Mouse (Mus musculus) embryonic facial prominence, embryonic 12.5 days (tissue): ENCODE results near the gene Bco2. TPM values are rescaled to one million over a fixed set of nuclear protein-coding genes. Genes with fewer than 3 reads are reported as not detected.
A peak's percentile ranks its signal among the peaks of the same experiment; 100 is the strongest.

Experiments
- ATAC-seq: fragments of 200-750 bp; cut with Nextera tagmentation; 2 replicates; pipeline ENCODE4 v1.8.0; 2017; ENCODE audit not compliant: insufficient number of reproducible peaks, insufficient read depth, low FRiP score, low TSS enrichment
- H3K27ac ChIP-seq: fragments of 300-500 bp; sonication (generic); 2 replicates; pipeline ENCODE4 v1.5.1; 2016; ENCODE audit warnings: mild to moderate bottlenecking
- H3K27me3 ChIP-seq: fragments of 300-500 bp; sonication (generic); 2 replicates; pipeline ENCODE4 v1.6.1; 2016; ENCODE audit warnings: mild to moderate bottlenecking, moderate library complexity
- H3K36me3 ChIP-seq: fragments of 300-500 bp; sonication (generic); 2 replicates; pipeline ENCODE4 v1.6.1; 2016; ENCODE audit warnings: mild to moderate bottlenecking
- H3K4me1 ChIP-seq: fragments of 300-500 bp; sonication (generic); 2 replicates; pipeline ENCODE4 v1.6.1; 2016
- H3K4me2 ChIP-seq: fragments of 300-500 bp; sonication (generic); replicated peaks from 2 replicates; pipeline ENCODE4 v1.6.1; 2016; ENCODE audit warnings: mild to moderate bottlenecking, moderate library complexity
- H3K4me3 ChIP-seq: fragments of 300-500 bp; sonication (generic); 2 replicates; pipeline ENCODE4 v1.5.1; 2016; ENCODE audit warnings: mild to moderate bottlenecking
- H3K9ac ChIP-seq: fragments of 300-500 bp; sonication (generic); 2 replicates; pipeline ENCODE4 v1.6.1; 2016; ENCODE audit warnings: mild to moderate bottlenecking, moderate library complexity
- H3K9me3 ChIP-seq: fragments of 300-500 bp; sonication (generic); 2 replicates; pipeline ENCODE4 v1.6.1; 2016; ENCODE audit warnings: mild to moderate bottlenecking, moderate library complexity
- WGBS: fragments of 180-500 bp; shearing (Covaris S2); methylation state at CpG from one replicate; pipeline ENCODE4 v1.1.7; 2016; 5-methylcytosine and 5-hydroxymethylcytosine counted together
- polyA plus RNA-seq: library from polyadenylated mRNA; unstranded; fragments of >200 nt; fragmentation: Nextera tagmentation; extraction: Ambion mirVana; gene quantifications from 2 replicates; pipeline ENCODE4 v1.2.1, GENCODE M21; 2016

The Bco2 gene
- polyA plus RNA-seq, 1 experiment from 2014 or later = 0.12 TPM

DNA sequence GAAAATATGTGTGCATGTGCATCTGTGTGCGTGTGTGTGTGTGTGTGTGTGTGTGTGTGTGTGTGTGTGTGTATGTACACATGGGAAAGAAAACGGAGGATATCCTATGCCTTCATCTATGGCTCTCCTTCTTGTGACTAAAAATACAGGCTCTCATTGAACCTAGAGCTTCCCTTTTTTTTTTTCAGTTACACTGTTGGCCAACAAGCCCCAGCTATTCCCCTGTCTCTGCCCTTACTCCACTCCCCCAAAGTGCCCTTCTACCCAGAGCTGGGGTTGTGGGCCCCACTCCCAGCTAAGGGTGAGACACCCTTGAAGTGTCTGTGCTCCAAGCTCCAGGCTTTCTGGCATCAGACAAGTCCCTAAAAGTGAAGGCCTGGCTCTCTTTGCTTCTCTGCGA, 52.0 kb downstream of the Bco2 start:
- Histone ChIP-seq H3K9ac (no peak overlapping the region), H3K4me3 (no peak overlapping the region), H3K27me3 (no peaks in the 10 kb centered on the region), H3K4me2 (no peak overlapping the region), H3K9me3 (no peaks in the 10 kb centered on the region), H3K4me1 (no peaks in the 10 kb centered on the region; the same call in 1 of the 2 replicates), H3K27ac (no peak overlapping the region), H3K36me3 (no peaks in the 10 kb centered on the region)
- 92% methylated on average over 3 of the region's 3 CpGs for WGBS
- ATAC-seq = no peak

DNA sequence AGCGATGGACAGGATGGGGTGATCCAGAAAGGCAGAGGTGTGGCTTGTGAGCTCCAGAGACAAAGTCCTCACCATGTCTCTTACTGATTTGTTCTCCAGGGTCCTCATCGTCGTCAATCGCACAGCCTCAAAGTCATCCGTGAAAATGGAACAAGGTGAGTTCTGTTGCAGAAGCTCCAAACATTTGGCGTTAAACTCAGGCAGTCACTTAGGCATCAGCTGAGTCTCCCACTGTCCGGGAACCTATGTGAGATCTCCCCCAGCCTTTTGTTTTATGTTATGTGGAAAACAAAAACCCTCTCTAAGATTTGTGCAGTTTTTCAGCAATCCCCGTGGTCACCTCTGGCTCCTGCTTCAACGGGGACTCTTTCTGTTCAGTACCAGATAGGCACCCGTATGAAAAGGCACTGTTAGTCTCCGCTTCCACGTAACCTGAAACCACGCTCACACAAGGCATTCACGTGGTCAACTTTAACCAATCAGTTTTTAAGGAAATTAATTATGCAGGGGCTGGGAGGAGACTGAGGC, 53.9 kb downstream of the Bco2 start:
- WGBS = 23% methylated on average over 14 of the region's 14 CpGs
- Histone ChIP-seq H3K4me1 (peaks cover 7% of the 10 kb centered on the region; the same call in 1 of the 2 replicates), H3K4me2 (peak overlapping the region; percentile 48), H3K27me3 (no peaks in the 10 kb centered on the region), H3K36me3 (no peaks in the 10 kb centered on the region), H3K4me3 (peak overlapping the region; percentile 27), H3K9ac (no peak overlapping the region), H3K9me3 (no peaks in the 10 kb centered on the region), H3K27ac (0 out of 2 replicates have a peak overlapping the region, but pooled peaks have one; percentile 54)
- peak; percentile 57; the same call in 1 of the 2 replicates for ATAC-seq

DNA sequence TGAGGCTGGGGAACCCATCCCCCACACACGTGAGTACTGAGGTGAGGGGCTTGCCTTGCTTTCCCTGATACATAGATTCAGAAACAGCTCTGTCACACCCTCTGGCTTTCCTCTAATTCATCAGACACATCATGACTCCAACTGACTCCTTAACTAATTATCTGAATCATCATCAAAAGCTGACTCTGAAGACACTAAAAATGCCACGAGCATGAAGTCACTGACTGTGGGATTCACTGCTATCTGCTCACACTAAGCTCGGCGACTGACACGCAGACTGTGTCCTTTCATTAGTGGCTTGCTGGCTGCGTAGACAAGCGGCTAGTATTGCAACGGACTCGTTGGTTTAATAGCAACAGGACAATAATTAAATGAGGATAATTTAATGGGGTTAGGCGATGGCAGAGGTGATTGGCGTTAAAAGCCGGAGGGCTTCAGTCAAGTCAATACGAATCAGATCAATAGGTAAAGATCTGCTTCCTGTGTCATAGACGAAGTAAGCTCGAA, 54.5 kb downstream of the Bco2 start:
- Histone ChIP-seq H3K4me2 (peak overlapping the region; percentile 48), H3K4me3 (peak overlapping the region; percentile 27), H3K27me3 (no peaks in the 10 kb centered on the region), H3K36me3 (no peaks in the 10 kb centered on the region), H3K4me1 (peaks cover 10% of the 10 kb centered on the region; the same call in 1 of the 2 replicates), H3K9ac (no peak overlapping the region), H3K9me3 (no peaks in the 10 kb centered on the region), H3K27ac (no peak overlapping the region)
- ATAC-seq = no peak
- WGBS = 73% methylated on average over 15 of the region's 15 CpGs

DNA sequence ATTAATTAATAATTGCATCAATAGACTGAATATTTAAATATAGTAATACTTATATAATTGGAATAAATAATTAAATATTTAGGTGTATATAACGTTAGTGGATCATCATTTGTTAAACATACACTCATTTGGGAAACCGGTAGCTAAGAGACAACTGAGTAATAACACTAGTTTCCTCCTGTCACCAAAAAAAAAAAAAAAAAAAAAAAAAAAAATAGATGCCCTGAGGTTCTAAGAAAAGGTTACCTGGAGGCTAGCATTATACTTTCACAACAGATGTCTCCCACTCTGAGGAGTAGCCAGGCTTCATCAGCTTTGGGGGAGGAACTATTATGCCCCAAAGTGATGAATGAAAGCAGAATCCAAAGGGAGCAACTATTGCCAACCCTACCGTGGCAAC, 55.2 kb downstream of the Bco2 start:
- Histone ChIP-seq H3K4me2 (no peak overlapping the region), H3K9ac (no peak overlapping the region), H3K4me1 (peaks cover 10% of the 10 kb centered on the region; the same call in 1 of the 2 replicates), H3K27ac (no peak overlapping the region), H3K36me3 (no peaks in the 10 kb centered on the region), H3K4me3 (no peak overlapping the region), H3K9me3 (no peaks in the 10 kb centered on the region), H3K27me3 (no peaks in the 10 kb centered on the region)
- WGBS = 88% methylated on average over 3 of the region's 3 CpGs
- ATAC-seq = no peak

DNA sequence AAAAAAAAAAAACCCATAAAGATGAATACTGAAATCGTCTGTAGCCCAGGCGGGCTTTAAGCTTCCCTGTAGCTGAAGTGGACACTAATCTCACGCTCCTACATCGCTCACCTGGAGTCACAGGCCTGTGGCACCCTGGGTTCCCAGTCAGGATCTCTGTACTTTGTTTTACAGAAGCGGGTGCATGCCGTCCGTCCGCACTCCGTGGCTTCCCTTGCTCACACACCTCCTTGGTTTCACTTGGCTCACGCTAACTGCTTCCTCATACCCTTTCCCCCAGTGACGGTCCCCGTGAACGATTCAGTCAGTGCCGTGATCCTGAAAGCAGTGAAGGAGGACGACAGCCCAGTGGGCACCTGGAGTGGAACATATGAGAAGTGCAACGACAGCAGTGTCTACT, 56.2 kb downstream of the Bco2 start:
- Histone ChIP-seq H3K9ac (no peak overlapping the region), H3K4me1 (peaks cover 10% of the 10 kb centered on the region; the same call in 1 of the 2 replicates), H3K4me2 (no peak overlapping the region), H3K27ac (no peak overlapping the region), H3K27me3 (no peaks in the 10 kb centered on the region), H3K9me3 (no peaks in the 10 kb centered on the region), H3K36me3 (no peaks in the 10 kb centered on the region), H3K4me3 (no peak overlapping the region)
- ATAC-seq = no peak
- WGBS = 86% methylated on average over 16 of the region's 16 CpGs

DNA sequence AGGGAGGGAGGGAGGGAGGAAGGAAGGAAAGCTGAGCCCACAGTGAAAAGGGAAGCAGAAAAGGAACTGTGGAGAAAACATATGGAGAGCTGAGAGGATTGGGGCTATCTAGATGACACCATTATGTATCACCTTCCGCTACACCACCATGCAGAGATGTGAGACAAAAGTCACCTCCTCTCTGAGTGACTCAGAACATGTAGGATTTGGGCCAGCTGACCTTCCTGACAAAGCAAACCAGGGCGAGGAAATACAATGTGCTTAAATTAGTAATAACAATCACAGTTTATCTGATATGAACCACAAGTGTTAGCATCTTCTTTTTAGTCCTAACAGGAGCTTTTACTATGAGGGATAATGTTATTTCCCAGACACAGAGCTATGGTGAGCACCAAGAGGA, 57.4 kb downstream of the Bco2 start:
- Histone ChIP-seq H3K36me3 (no peaks in the 10 kb centered on the region), H3K27me3 (no peaks in the 10 kb centered on the region), H3K9me3 (no peaks in the 10 kb centered on the region), H3K4me3 (no peak overlapping the region), H3K27ac (no peak overlapping the region), H3K9ac (no peak overlapping the region), H3K4me2 (no peak overlapping the region), H3K4me1 (peaks cover 10% of the 10 kb centered on the region; the same call in 1 of the 2 replicates)
- WGBS = 85% methylated on average over 2 of the region's 2 CpGs
- ATAC-seq = no peak

DNA sequence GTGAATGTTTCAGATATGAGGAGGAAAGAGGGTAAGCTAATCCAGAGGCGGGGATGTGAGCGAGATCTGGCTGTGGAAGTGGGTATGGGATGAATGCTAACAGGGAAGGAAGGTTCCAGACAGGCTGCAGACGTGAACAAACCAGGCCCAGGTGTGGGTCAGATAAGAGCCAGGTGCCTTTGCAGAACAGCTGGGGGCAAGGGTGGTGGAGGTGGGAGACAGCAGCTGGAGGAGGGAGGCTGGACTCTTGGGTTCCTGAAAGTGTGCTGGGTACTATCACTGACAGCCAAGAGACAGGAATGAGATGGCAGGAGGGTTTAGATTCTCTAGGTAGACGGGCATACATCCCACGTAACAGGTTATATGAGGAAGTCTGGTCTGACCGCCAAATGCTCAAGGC, 57.9 kb downstream of the Bco2 start:
- H3K36me3 ChIP-seq = no peaks in the 10 kb centered on the region
- peak overlapping the region; percentile 1; the same call in 1 of the 2 replicates for H3K9ac ChIP-seq
- no peak overlapping the region for H3K27ac ChIP-seq
- no peaks in the 10 kb centered on the region for H3K9me3 ChIP-seq
- no peak for ATAC-seq
- WGBS = 54% methylated on average over 6 of the region's 6 CpGs
- H3K4me1 ChIP-seq = peaks cover 10% of the 10 kb centered on the region; the same call in 1 of the 2 replicates
- H3K27me3 ChIP-seq = no peaks in the 10 kb centered on the region
- no peak overlapping the region for H3K4me2 ChIP-seq
- no peak overlapping the region for H3K4me3 ChIP-seq

DNA sequence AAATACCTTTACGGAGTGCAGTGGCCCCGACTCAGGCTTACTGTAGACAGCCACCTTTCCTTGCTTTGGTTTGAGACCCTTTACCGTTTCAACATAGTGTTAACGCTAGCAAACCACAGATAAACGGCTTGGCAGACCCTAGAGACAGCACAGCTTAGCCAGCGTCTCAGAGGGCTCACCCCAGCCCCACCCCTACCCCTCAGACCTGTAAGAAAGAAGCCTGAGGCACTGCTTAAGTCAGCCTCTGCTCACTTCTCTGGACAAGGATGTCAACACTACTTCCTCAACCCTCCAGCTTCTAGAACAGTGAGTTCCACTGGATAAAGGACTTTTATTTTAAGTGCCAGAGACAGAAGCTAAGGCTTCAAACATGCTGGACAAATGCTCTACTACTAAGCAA, 58.4 kb downstream of the Bco2 start:
- no peak for ATAC-seq
- Histone ChIP-seq H3K4me2 (0 out of 2 replicates have a peak overlapping the region, but pooled peaks have one; percentile 2), H3K27ac (no peak overlapping the region), H3K4me1 (peaks cover 10% of the 10 kb centered on the region; the same call in 1 of the 2 replicates), H3K9ac (0 out of 2 replicates have a peak overlapping the region, but pooled peaks have one; percentile 1), H3K36me3 (no peaks in the 10 kb centered on the region), H3K4me3 (no peak overlapping the region), H3K9me3 (no peaks in the 10 kb centered on the region), H3K27me3 (no peaks in the 10 kb centered on the region)
- 15% methylated on average over 6 of the region's 6 CpGs for WGBS

DNA sequence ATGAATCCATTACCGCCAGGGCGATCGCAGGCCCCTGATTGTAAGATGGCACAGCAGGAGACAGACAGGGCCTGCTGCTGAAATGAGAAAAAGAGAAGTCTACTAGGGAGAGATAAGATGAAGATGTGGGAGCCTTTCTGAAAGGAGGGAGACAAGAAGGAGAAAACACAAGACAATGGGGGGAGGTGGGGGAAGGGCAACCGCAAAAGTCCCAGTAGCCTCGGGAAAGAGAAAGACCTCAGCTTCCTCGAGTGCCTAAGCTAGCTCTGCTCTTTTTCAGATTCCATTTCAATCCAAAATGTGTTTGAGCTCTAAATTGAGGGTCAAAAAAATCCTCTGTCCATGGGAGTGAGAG, 58.9 kb downstream of the Bco2 start:
- H3K4me3 ChIP-seq = no peak overlapping the region
- no peaks in the 10 kb centered on the region for H3K27me3 ChIP-seq
- no peak overlapping the region for H3K9ac ChIP-seq
- H3K4me2 ChIP-seq = 0 out of 2 replicates have a peak overlapping the region, but pooled peaks have one; percentile 2
- no peak for ATAC-seq
- H3K4me1 ChIP-seq = peaks cover 10% of the 10 kb centered on the region; the same call in 1 of the 2 replicates
- no peak overlapping the region for H3K27ac ChIP-seq
- no peaks in the 10 kb centered on the region for H3K9me3 ChIP-seq
- WGBS = 23% methylated on average over 6 of the region's 6 CpGs
- no peaks in the 10 kb centered on the region for H3K36me3 ChIP-seq

DNA sequence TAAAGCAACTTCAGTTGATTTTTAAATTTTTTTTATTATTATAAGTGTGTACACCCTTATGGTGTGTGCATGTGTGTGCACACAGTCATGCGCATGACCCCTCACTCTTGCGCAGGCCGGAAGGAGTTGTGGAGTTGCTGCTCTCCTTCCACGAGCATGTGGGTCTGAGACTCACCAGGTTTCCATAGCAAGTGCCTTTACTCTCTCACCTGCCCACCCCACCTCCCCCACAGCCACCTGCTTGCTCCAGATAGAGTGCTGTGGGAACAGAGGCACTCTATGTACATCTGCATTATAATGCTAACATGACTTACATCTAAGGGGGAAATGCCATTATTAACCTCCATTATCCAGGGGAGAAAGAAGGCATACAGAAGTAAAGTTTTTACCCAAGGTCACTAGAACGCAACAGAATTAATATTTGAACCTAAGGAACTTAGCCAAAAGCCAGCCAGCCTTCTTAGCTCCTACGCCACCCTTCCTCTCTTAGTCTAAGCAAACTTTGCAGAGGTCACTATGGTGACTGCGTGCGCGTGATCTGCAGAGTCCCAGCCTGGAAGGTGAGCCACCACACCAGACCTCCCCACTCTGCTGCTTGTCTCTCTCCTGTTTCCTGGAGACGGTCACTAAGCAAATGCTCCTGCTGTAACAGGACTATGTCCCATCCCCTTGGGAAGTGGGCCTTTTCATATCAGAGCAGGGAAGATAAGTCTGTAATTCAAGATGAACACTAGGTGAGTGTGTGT, 59.4 kb downstream of the Bco2 start:
- no peaks in the 10 kb centered on the region for H3K9me3 ChIP-seq
- no peak overlapping the region for H3K9ac ChIP-seq
- no peaks in the 10 kb centered on the region for H3K27me3 ChIP-seq
- no peaks in the 10 kb centered on the region for H3K36me3 ChIP-seq
- 0 out of 2 replicates have a peak overlapping the region, but pooled peaks have one; percentile 2 for H3K4me2 ChIP-seq
- no peak for ATAC-seq
- H3K4me1 ChIP-seq = peaks cover 10% of the 10 kb centered on the region; the same call in 1 of the 2 replicates
- 67% methylated on average over 10 of the region's 10 CpGs for WGBS
- H3K4me3 ChIP-seq = no peak overlapping the region
- H3K27ac ChIP-seq = no peak overlapping the region

DNA sequence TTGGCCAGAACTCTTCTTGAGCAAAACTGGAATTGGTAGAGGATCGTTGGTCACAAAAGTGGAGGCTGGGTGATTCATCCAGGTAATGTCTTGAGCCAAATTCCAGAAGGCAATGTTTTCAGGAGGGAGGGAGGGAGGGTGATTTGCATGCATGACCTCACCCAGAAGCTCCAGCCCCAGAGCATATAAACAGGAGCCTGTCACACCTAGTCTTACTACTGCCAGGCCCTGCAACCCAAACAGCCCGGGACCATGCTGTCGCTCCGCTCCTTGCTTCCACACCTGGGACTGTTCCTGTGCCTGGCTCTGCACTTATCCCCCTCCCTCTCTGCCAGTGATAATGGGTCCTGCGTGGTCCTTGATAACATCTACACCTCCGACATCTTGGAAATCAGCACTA, 60.7 kb downstream of the Bco2 start, which contains the start of gene Plet1:
TSS of gene Plet1 (plus strand) at position 215 of the 400 bp plus-strand sequence.
- no peak within 1 kb of the TSS for H3K4me2 ChIP-seq
- no peak within 1 kb of the TSS for H3K9ac ChIP-seq
- no peaks in the 10 kb centered on the region for H3K9me3 ChIP-seq
- ATAC-seq = no peak
- peaks cover 10% of the 10 kb centered on the region; the same call in 1 of the 2 replicates for H3K4me1 ChIP-seq
- 78% methylated on average over 6 of the region's 6 CpGs for WGBS
- H3K36me3 ChIP-seq = no peaks in the 10 kb centered on the region
- H3K4me3 ChIP-seq = no peak within 1 kb of the TSS
- no peak within 1 kb of the TSS for H3K27ac ChIP-seq
- H3K27me3 ChIP-seq = no peaks in the 10 kb centered on the region

DNA sequence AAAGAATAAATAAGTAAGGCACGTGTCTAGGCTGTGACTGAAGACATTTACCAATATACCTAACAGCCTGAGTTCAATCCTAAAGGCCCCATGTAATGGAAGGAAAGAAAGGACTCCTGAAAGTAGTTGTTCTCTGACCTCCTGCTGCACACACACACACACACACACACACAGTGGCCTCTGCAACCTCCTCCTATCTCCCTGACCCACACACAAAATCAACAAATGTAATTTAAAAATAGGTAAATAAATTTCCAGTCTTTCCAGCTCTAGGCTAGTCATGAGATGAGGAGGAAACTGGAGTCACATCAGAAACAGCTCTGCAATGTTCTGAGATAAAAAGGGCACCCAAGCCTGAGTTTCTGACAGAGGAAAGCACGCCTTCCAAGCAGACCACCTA, 61.2 kb downstream of the Bco2 start:
- Histone ChIP-seq H3K9ac (no peak overlapping the region), H3K4me3 (no peak overlapping the region), H3K9me3 (no peaks in the 10 kb centered on the region), H3K27ac (no peak overlapping the region), H3K4me2 (no peak overlapping the region), H3K27me3 (no peaks in the 10 kb centered on the region), H3K4me1 (peaks cover 10% of the 10 kb centered on the region; the same call in 1 of the 2 replicates), H3K36me3 (no peaks in the 10 kb centered on the region)
- 77% methylated on average over 2 of the region's 2 CpGs for WGBS
- ATAC-seq = no peak
